Mouse (Mus musculus): Measurements from ENCODE around the gene Mmp12. TPM values are rescaled to one million over a fixed set of nuclear protein-coding genes. Genes with fewer than 3 reads are reported as not detected.

Gene Mmp12
- polyA plus RNA-seq, 1 experiment from 2014 or later, result not detected

Other genes with a start within 250 kb of the Mmp12 start
- gene Dync2h1, start 159.9 kb upstream of the Mmp12 start, polyA plus RNA-seq (2014; fragmentation: Nextera tagmentation; extraction: Ambion mirVana), result 24.5 and 26.2 TPM in 2 replicates
- 116 and 117 TPM in 2 replicates for gene Dcun1d5, start 159.9 kb upstream of the Mmp12 start, polyA plus RNA-seq (2014; fragmentation: Nextera tagmentation; extraction: Ambion mirVana)
- gene Mmp13, start 71.9 kb upstream of the Mmp12 start, polyA plus RNA-seq (2014; fragmentation: Nextera tagmentation; extraction: Ambion mirVana), result not detected in 2 replicates
- gene Mmp1b, start 43.7 kb downstream of the Mmp12 start, polyA plus RNA-seq (2014; fragmentation: Nextera tagmentation; extraction: Ambion mirVana), result not detected in 2 replicates
- gene Mmp3, start 101.4 kb downstream of the Mmp12 start, polyA plus RNA-seq (2014; fragmentation: Nextera tagmentation; extraction: Ambion mirVana), result not detected in 2 replicates
- gene Mmp10, start 158.0 kb downstream of the Mmp12 start, polyA plus RNA-seq (2014; fragmentation: Nextera tagmentation; extraction: Ambion mirVana), result not detected in 2 replicates
- 0.10 TPM in 1 of 2 replicates, not detected in the other for gene Mmp8, start 214.1 kb downstream of the Mmp12 start, polyA plus RNA-seq (2014; fragmentation: Nextera tagmentation; extraction: Ambion mirVana)
- not detected in 2 replicates for gene Mmp27, start 227.0 kb downstream of the Mmp12 start, polyA plus RNA-seq (2014; fragmentation: Nextera tagmentation; extraction: Ambion mirVana)

All from neural tube, embryonic 14.5 days (tissue).